Mouse (Mus musculus): ENCODE data around the gene Tenm4. TPM values are rescaled to one million over a fixed set of nuclear protein-coding genes. Genes with fewer than 3 reads are reported as not detected.

Tenm4 gene
- polyA plus RNA-seq, 1 experiment from 2014 or later = 31.5 TPM

GRCm38 (mm10) chr7:96806561-96806960 lies 635.5 kb downstream of the Tenm4 start:
- no peak for DNase-seq (ENCODE audit: low spot score)
- no peaks in the 10 kb centered on the region; the same call in 1 of the 2 replicates for H3K27me3 ChIP-seq (replicated peaks; ENCODE audit: low read depth, poor library complexity, severe bottlenecking)
- WGBS = 72% methylated on average over 1 of the region's 1 CpGs

GRCm38 (mm10) chr7:96807281-96808058 lies 636.4 kb downstream of the Tenm4 start:
- 71% methylated on average over 15 of the region's 15 CpGs for WGBS
- Histone ChIP-seq H3K4me1 (peaks cover 25% of the 10 kb centered on the region), H3K9me3 (no peaks in the 10 kb centered on the region), H3K36me3 (replicated peaks) (peaks cover 47% of the 10 kb centered on the region), H3K4me3 (no peak overlapping the region), H3K27me3 (replicated peaks; ENCODE audit: low read depth, poor library complexity, severe bottlenecking) (no peaks in the 10 kb centered on the region), H3K27ac (replicated peaks) (no peak overlapping the region)
- DNase-seq (ENCODE audit: low spot score) = no peak

More at GRCm38 (mm10) chr7:96806561-96806960, 635.5 kb downstream of the Tenm4 start:
- Histone ChIP-seq H3K27ac (replicated peaks) (no peak overlapping the region), H3K36me3 (replicated peaks) (peaks cover 47% of the 10 kb centered on the region), H3K4me1 (peaks cover 26% of the 10 kb centered on the region), H3K4me3 (no peak overlapping the region), H3K9me3 (no peaks in the 10 kb centered on the region)

GRCm38 (mm10) chr7:96808059-96808646 lies 637.1 kb downstream of the Tenm4 start:
- no peak overlapping the region for H3K27ac ChIP-seq (replicated peaks)
- DNase-seq (ENCODE audit: low spot score) = no peak

GRCm38 (mm10) chr7:96811691-96812090 lies 640.6 kb downstream of the Tenm4 start:
- peaks cover 10% of the 10 kb centered on the region for H3K36me3 ChIP-seq (replicated peaks)
- 93% methylated on average over 11 of the region's 11 CpGs for WGBS
- no peak for DNase-seq (ENCODE audit: low spot score)
- no peaks in the 10 kb centered on the region for H3K9me3 ChIP-seq
- no peak overlapping the region for H3K27ac ChIP-seq (replicated peaks)
- H3K27me3 ChIP-seq (replicated peaks; ENCODE audit: low read depth, poor library complexity, severe bottlenecking) = no peaks in the 10 kb centered on the region
- H3K4me3 ChIP-seq = no peak overlapping the region
- H3K4me1 ChIP-seq = peaks cover 34% of the 10 kb centered on the region

More at GRCm38 (mm10) chr7:96808059-96808646, 637.1 kb downstream of the Tenm4 start:
- H3K4me1 ChIP-seq = peaks cover 30% of the 10 kb centered on the region
- 85% methylated on average over 7 of the region's 7 CpGs for WGBS
- peaks cover 40% of the 10 kb centered on the region for H3K36me3 ChIP-seq (replicated peaks)
- no peaks in the 10 kb centered on the region for H3K27me3 ChIP-seq (replicated peaks; ENCODE audit: low read depth, poor library complexity, severe bottlenecking)
- no peak overlapping the region for H3K4me3 ChIP-seq
- no peaks in the 10 kb centered on the region for H3K9me3 ChIP-seq

GRCm38 (mm10) chr7:96813036-96813435 lies 642.0 kb downstream of the Tenm4 start:
- Histone ChIP-seq H3K4me1 (peaks cover 32% of the 10 kb centered on the region), H3K36me3 (replicated peaks) (peaks cover 19% of the 10 kb centered on the region), H3K27ac (replicated peaks) (0 out of 2 replicates have a peak overlapping the region, but pooled peaks have one; percentile 51), H3K4me3 (no peak overlapping the region), H3K9me3 (no peaks in the 10 kb centered on the region), H3K27me3 (replicated peaks; ENCODE audit: low read depth, poor library complexity, severe bottlenecking) (no peaks in the 10 kb centered on the region)
- 73% methylated on average over 5 of the region's 5 CpGs for WGBS
- DNase-seq (ENCODE audit: low spot score) = no peak

GRCm38 (mm10) chr7:96813497-96814400 lies 642.7 kb downstream of the Tenm4 start:
- Histone ChIP-seq H3K36me3 (replicated peaks) (peaks cover 22% of the 10 kb centered on the region), H3K4me1 (peaks cover 29% of the 10 kb centered on the region), H3K27me3 (replicated peaks; ENCODE audit: low read depth, poor library complexity, severe bottlenecking) (no peaks in the 10 kb centered on the region), H3K4me3 (no peak overlapping the region), H3K27ac (replicated peaks) (0 out of 2 replicates have a peak overlapping the region, but pooled peaks have one; percentile 51), H3K9me3 (no peaks in the 10 kb centered on the region)
- WGBS = 69% methylated on average over 9 of the region's 9 CpGs
- DNase-seq (ENCODE audit: low spot score) = peak; percentile 19

GRCm38 (mm10) chr7:96814581-96814980 lies 643.5 kb downstream of the Tenm4 start:
- H3K4me1 ChIP-seq = peaks cover 29% of the 10 kb centered on the region
- peaks cover 24% of the 10 kb centered on the region for H3K36me3 ChIP-seq (replicated peaks)
- no peaks in the 10 kb centered on the region for H3K27me3 ChIP-seq (replicated peaks; ENCODE audit: low read depth, poor library complexity, severe bottlenecking)
- no peak overlapping the region for H3K4me3 ChIP-seq
- H3K9me3 ChIP-seq = no peaks in the 10 kb centered on the region
- H3K27ac ChIP-seq (replicated peaks) = no peak overlapping the region
- no peak for DNase-seq (ENCODE audit: low spot score)

GRCm38 (mm10) chr7:96817030-96817674 lies 646.1 kb downstream of the Tenm4 start:
- H3K27me3 ChIP-seq (replicated peaks; ENCODE audit: low read depth, poor library complexity, severe bottlenecking) = no peaks in the 10 kb centered on the region
- peaks cover 29% of the 10 kb centered on the region for H3K36me3 ChIP-seq (replicated peaks)
- H3K4me3 ChIP-seq = no peak overlapping the region
- H3K4me1 ChIP-seq = peaks cover 29% of the 10 kb centered on the region
- 42% methylated on average over 6 of the region's 6 CpGs for WGBS
- no peak for DNase-seq (ENCODE audit: low spot score)
- peak overlapping the region; percentile 59 for H3K27ac ChIP-seq (replicated peaks)
- no peaks in the 10 kb centered on the region for H3K9me3 ChIP-seq

GRCm38 (mm10) chr7:96818236-96818916 lies 647.3 kb downstream of the Tenm4 start:
- H3K27me3 ChIP-seq (replicated peaks; ENCODE audit: low read depth, poor library complexity, severe bottlenecking) = no peaks in the 10 kb centered on the region
- no peak for DNase-seq (ENCODE audit: low spot score)
- 94% methylated on average over 6 of the region's 6 CpGs for WGBS
- H3K36me3 ChIP-seq (replicated peaks) = peaks cover 29% of the 10 kb centered on the region
- H3K4me1 ChIP-seq = peaks cover 22% of the 10 kb centered on the region
- H3K27ac ChIP-seq (replicated peaks) = no peak overlapping the region
- H3K4me3 ChIP-seq = no peak overlapping the region
- no peaks in the 10 kb centered on the region for H3K9me3 ChIP-seq

- no peak overlapping the region for H3K27ac ChIP-seq (replicated peaks)
- DNase-seq (ENCODE audit: low spot score) = no peak
- no peaks in the 10 kb centered on the region for H3K27me3 ChIP-seq (replicated peaks; ENCODE audit: low read depth, poor library complexity, severe bottlenecking)
- H3K9me3 ChIP-seq = no peaks in the 10 kb centered on the region
- peaks cover 12% of the 10 kb centered on the region for H3K4me1 ChIP-seq
- no peak overlapping the region for H3K4me3 ChIP-seq
- WGBS = 85% methylated on average over 3 of the region's 3 CpGs
- H3K36me3 ChIP-seq (replicated peaks) = peaks cover 40% of the 10 kb centered on the region
Measured at GRCm38 (mm10) chr7:96819538-96819937, 648.5 kb downstream of the Tenm4 start.

GRCm38 (mm10) chr7:96820343-96820742 lies 649.3 kb downstream of the Tenm4 start:
- Histone ChIP-seq H3K4me3 (no peak overlapping the region), H3K4me1 (peaks cover 10% of the 10 kb centered on the region), H3K9me3 (no peaks in the 10 kb centered on the region), H3K27me3 (replicated peaks; ENCODE audit: low read depth, poor library complexity, severe bottlenecking) (no peaks in the 10 kb centered on the region), H3K27ac (replicated peaks) (no peak overlapping the region), H3K36me3 (replicated peaks) (peaks cover 48% of the 10 kb centered on the region)
- no peak for DNase-seq (ENCODE audit: low spot score)
- WGBS = 84% methylated on average over 6 of the region's 6 CpGs
